Mouse (Mus musculus) adipocyte (in vitro differentiated cells): Measurements from ENCODE around the gene Jaml.
"Not testable (repeated sequence)": the region's sequence is repeated elsewhere in the genome, so short reads cannot be mapped to it uniquely, and the experiment has no call there.

Source experiments
- DNase-seq: peaks from one replicate; pipeline ENCODE4 v3.0.0-alpha.2; 2016; ENCODE audit warnings: low spot score

Jaml gene

DNA sequence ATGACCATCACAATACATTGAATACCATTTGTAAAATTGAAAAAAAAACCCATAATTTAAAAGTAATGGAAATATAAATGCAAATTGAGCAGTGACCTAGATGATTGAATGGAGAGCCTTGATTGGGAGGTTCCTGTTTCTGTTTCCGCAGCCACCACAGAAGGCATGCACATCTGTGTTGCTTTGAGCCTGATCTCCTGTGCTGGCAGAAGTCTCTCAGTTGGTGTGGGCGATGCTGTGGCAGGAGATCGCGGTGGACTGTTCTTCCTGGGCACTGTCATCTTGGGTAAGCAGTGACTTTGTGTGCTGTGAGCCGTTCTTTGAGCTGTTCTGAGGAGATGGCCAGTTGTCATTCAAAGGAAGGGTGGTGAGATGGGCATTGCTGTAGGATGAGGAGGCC lies at the start of gene Jaml:
Jaml (plus strand) TSS at position 173 of the 400 bp plus-strand sequence.
- no peak for DNase-seq

DNA sequence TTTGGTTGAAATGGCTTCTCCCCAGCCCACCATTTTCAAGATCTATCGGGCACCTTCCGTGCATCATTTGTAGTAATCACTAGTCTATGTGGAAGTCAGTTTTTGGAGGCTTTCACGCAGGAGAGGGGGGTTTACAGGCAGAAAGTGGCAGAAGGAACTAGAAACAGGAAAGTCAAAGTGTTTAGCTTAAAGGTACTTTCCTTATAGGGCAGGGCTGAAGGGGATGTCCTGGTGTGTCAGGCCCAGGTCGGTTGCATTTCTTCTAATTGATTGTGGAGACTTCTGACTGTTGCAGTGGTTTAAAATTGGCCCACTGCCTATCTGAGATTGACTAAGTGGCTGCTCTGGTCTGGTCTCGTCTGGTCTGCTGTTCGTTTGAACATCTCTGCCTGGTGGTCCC lies 48.6 kb upstream of the Jaml start:
- no peak for DNase-seq

DNA sequence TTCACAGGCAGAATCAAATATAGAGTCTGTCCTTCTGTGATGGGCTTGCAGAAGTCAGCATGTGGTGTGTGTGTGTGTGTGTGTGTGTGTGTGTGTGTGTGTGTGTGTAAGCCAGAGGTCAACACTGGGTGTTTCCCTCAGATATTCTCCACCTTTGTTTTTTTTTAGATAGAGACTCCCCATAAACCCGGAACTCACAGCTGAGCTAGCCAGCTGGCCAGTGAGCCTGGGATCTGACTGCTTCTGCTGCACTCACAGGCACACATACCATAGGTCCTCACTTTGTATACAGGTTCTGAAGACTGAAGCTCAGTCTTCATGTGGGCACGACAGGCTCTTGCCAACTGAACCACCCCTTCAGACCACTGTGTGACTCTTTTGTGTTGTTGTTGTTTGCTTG lies 46.7 kb upstream of the Jaml start:
- DNase-seq, result no peak

DNA sequence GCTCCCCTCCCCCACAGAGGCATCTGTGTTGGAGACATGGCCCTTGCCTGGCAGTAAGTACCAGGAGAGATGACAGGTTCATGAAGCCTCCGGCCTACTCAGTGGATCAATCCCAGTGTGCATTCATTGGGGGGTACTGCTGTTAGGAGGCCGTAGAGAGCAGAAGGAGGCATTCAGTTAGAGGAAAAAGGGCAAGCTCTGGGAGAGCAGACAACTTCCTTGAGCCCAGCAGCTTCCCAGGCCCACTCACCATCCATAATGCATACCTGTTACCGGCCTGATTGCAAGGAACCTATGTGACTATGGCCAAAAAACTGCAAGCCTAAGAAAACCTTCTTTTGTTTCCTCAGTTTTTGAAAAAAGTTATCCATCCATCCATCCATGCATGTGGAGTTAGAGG lies 44.5 kb upstream of the Jaml start:
- DNase-seq, result no peak

DNA sequence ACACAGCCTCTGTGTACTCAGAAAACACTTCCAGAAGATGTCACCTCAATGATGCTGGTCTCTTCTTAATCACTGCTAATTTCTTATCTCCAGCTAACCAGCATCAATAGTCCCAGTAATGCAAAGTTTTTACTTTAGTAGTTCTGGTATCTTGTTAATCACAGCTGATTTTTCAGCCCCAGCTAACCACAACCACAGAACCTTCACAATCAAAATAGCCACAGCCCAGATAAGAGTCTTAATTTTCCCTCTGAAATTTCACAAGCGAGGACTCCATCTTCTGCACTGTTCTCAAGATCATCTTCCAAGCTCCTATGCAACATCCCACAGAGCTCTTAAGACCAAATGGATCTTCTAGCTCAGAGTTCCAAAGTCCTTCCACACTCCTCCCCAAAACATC lies 41.2 kb upstream of the Jaml start:
- DNase-seq, result not testable (repeated sequence)

DNA sequence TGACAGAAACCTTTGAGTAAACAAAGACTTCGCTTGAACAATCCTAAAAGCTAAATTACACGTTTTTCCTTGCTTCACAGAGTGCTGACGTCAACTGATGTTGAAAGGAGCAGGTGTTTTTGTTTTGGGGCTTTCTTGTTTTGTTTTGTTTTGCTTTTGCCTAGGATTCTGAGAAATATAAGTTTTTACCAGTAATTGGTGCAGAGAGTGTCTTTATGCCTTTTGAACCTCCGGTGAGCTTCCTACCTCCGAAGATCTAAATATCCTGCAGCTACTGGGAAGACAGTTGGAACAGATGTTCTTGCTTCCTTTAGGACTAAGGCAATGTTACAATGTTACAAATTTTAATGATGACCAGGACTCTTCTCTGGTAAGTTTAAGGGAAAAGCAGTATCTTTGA lies 39.5 kb upstream of the Jaml start, which contains the start of gene Mpzl2:
Mpzl2 (plus strand) TSS at position 301 of the 400 bp plus-strand sequence.
- no peak for DNase-seq

DNA sequence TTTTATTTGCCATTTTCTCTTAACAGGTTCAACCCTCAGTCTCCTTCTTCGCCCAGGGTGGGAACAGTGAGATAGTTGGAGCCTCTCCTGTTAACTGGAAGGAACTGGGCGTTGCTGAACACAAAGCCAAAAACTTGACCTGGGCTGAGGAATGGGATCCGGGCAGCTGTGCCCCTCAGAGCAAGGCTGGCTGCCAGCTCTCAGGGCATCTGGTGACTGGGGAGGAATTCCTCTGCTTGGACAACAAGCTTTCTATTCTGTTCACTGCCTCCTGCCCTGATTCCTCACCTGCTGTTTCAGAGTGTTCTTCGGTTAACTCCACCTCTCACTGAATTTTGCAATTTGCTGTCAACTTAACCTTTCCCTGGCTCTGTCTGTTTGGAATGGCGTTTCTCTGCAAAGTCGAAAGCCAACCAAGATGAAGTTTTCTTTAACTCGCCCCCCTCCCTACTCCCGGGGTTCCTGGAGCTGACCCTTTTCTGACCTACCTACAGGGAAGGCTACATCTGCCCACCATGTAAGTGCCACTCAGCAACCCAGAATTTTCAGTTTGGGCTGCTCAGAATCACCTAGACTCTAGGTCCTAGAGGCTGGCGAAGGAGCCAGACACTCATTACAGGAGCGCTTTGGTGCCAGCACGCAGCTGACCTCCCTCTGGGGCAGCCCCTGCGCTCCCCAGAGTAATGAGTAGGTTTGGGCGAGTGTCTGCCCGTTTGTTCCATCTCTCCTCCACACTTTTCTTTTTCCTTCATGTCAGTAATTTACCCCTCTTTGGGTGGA lies 38.7 kb upstream of the Jaml start:
- DNase-seq, result no peak

DNA sequence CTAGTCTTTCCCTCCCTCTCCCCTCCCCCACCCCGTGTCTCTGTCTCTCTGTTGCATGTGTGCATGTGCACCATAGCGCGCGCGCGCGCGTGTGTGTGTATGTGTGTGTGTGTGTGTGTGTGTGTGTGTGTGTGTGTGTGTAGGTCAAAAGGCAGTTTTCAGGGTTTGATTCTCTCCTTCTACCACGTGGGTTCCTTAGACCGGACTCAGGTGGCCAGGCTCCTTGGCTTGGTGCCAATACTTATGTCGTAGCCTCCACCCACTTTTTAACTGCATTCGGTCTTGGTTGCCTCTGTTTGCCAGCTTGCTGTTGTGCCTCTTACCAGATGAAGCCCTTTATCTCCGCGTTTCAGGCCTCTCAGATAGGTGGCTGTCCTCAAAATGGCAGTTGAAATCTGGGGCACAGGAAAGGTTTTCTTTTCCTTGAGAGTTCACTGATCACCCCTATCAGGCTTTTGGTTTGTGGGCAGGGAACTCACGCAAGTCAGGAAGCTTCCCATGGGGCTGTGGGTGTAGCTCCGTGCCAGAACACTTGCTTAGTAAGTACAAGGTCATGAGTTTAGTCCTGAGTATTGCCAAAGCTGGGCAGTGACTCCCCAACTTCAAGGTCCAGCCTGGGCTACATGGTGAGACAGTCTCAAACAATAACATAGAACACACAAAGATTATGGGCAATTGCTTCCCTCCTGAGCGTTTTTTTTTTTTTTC lies 37.7 kb upstream of the Jaml start:
- DNase-seq, result peak; percentile 36

DNA sequence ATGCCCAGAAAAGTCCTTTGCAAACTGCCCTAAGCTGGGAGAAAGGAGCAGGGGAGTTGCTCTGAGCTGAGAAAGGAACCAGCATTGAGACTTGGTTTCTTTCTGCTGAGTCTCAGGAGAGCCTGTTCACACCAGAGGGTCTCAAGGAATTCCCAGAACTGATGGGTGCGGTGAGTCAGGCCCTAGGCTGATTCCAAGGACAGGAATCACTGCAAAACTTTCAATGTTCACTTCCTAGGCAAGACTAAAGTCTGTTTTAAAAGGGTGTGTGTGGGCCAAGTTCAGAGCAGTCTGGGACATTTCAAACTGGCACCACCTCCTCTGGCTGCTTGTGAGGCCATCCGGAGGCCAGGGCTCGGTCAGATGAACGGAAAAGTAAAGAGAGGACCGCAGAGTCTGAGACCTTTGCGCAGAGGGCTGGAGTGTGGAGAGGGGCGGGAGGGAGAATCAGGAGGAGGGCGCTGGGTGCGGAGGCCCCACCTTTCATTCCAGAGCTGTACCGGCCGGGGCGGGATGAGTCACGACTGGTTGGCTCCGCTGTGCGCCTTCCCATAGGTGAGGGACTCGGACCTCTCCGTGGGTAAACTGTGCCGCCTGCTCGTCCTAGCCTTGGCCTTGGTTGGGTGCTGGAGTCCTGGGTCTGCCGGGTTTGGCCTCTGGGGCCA lies 36.8 kb upstream of the Jaml start:
- no peak for DNase-seq

DNA sequence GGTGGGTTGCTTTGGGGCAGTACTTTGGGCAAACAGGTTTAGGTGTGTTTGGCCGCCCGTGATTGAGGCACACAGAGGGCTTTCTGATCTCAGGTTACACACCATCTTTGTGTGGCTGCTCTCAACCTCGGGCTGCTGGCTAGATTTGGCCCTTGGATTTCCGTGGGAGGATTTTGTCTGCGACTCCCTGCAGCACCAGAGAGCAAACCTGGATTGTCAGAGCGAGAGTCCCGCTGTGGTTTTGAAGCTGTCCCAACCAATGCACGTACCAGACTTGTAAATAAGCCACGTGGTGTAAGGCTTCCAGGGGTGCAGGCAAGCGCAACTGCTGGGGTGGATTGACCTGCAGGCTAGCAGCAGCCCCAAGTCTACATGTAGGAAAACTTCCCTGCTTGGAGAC lies 36.0 kb upstream of the Jaml start:
- DNase-seq, result no peak

DNA sequence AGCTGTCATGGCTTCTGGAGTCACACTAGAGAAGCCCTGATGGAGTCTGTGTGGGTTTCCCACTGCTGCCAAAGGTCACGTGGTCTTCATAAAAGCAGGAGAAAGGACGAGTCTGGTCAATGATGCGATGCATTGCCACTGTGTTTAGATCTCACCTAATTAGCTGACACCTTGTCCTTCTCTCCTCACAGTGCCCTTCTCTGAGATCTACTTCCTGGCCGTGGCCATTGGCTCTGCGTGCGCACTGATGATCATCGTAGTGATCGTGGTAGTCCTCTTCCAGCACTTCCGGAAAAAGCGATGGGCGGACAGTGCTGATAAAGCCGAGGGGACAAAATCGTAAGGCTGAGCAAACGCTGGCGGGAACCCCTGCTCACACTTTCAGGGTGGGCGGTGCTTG lies 32.0 kb upstream of the Jaml start:
- DNase-seq, result no peak

DNA sequence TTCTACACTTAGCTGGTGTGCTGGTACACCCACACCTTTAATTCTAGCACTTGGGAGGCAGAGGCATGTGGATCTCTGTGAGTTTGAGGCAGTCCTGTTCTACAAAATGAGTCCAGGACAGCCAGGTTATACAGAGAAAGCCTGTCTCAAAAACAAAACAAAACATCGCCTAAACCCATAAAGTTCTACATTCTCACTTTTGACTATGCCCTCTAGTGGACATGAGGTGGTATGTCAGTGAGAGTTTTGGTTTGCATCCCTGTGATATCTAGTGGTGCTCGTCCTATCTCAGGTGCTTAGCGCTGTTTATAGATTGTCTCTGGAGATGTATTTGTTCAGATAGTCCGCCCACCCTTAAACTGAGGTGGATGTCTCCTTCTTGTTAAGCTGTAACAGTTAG lies 30.5 kb upstream of the Jaml start:
- peak; percentile 41 for DNase-seq

DNA sequence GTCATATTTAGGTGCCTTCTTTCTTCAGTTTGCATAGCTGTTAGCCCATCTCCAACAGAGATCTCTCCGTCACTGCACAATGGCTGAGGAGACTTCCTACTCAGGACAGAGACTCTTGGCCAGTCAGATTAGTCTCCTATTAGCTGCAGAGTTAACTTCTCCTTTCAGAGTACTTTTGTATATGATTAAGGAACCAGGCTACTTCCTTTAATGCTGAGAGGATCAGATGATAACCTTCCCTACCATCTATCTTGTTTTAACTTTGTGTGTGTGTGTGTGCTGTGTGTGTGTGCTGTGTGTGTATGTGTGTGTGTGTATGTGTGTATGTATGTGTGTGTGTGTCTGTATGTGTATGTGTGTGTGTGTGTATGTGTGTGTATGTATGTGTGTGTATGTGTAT lies 29.3 kb upstream of the Jaml start:
- DNase-seq, result no peak

DNA sequence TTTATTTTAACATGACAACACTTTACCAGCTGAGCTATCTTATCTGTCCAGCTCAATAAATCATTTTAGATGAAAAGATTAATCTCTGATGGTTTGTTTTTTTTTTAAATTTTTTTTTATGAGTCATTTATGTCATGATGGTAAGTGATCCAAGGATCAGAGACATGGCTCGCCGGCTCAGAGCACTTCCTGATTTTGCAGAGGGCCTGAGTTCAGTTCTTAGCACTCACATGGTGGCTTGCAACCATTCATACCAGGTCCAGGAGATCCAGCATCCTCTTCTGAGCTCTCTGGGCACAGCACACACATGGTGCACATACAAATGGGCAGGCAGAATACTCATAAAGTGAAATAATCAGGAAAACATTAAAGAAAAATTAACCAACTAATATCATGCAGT lies 28.7 kb upstream of the Jaml start:
- DNase-seq, result no peak

DNA sequence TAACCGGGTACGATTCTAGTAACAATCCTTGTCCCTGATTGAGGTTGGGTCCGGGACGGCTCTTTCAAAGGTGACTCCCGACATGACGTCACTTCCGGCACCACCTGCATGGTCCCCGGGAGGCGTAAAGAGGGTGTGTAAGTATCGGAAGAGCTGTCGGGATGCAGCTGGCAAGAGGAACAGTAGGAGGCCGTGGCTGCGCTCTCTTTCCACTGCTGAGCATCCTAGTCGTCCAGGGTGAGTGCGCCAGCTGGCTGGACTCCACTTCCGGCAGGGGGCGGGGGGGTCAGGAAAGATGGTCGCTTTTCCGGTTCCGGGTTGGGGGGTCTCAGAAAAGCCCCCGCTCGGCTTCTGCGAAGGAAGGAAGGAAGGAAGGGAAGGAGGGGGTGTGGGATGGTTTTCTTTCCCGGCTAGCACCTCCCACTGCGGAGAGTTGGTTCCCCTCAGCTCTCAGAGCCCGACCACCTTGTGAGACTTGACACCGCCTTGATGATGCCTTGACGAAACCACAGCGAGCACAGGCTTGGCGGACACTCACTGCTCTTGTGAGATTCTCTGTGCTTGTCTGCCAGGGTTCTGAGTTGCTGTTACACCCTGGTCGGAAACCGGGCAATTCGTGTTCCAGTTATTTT lies 23.8 kb upstream of the Jaml start, which contains the start of gene Mpzl3:
Mpzl3 (plus strand) TSS at position 105 of the 632 bp plus-strand sequence.
- peak; percentile 48 for DNase-seq

DNA sequence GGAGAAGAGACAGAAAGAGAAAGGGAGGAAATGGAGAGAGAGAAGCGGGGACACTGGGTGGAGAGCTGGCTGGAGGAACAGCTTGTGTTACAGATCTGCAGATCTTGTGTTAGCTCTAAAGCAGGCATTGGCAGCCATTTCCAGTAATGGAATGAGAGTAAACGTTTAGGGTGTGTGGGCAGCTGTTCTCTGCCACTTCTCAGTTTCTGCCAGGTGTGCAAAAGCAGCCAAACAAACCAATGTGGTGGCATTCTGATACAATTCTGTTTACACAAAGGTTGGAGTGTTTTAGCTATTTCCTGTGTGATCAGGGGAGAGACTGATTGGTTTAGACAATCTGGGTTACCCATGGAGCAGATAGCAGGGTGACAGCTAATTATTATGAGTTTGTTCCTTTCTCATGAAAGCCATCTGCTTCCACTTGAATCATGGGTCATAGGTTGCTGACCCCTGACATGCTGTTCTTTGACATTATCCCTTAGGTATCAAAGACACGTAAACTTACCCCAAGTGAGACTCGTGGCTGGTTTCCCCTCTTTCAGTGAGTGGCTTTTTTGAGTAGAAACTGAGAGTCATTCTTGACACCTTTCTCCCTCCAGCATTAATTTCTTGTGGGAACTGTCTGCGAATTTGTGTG lies 20.6 kb upstream of the Jaml start:
- DNase-seq, result no peak

DNA sequence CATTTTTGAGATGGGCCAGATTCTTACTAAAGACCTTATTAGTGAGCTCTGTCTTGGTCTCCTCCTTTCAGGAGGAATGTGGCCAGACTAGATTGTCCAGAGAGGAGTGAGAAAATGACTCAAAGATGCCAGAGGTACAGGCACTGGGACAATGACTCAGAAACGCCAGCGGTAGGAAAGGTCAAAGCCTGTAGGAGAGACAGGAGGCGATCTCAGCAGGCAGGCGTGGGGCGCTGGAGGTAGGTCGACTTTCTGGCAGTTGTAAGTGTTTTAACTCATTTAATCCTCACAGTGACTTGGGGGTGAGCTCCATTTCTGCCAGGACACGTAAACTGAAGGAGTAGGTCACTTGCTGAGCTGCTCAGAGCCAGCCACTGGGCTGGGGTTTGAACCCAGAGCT lies 18.8 kb upstream of the Jaml start:
- no peak for DNase-seq

DNA sequence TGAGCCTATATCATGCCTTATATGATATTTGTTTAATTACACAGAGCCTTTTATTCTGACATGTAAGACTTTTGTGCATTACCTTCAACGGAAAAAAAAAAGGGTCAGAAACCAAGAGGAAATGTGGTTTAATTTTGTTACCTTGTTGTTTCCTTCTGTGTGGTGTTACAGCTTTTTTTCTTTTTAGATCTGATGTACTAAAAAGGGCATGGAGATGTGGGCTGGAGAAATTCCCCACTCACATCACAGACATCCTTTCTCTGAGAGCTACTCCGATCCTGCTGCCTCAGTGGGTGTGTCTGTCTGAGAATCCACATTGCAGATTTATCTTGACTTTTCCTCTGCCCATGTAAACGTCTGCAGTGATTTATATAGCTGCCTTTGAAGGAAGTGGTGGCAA lies 16.3 kb upstream of the Jaml start:
- DNase-seq, result no peak

DNA sequence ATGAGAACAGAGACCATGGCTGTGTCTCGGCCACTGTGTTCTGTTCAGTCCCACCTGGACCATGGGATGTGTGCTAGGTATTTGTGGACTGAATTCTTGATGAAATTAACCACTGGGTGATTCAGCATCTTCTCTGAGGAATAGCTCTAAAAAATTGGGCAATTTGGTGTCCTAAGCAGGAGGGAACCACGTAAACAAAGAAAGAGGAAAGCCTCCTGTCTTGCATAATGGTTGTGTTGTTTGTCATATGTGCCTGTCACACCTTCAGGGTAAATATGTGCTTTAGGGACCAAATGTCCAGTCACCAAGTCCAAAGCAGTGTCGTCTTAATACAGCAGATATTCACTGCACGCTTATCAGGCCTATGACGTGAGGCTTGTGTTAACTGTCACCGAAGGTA lies 14.6 kb upstream of the Jaml start:
- DNase-seq, result no peak

DNA sequence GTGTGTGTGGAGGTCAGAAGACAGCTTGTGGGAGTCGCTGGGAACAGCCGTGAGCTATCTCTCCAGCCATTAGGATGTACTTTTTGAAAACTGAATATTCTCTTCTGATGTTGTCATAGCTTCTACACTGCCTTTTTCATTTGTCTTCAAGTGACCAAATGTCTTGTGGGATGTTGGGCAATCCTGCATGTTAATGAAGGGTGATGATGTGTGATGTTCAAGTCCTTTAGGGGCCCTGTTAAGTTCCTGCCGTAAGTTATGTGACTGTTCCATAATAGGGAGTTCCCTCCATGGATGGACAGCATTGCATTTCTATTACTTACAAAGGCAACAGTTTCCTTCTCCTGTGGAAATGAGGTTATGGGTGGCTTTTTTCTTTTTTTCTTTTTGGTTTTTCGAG lies 12.2 kb upstream of the Jaml start:
- no peak for DNase-seq

DNA sequence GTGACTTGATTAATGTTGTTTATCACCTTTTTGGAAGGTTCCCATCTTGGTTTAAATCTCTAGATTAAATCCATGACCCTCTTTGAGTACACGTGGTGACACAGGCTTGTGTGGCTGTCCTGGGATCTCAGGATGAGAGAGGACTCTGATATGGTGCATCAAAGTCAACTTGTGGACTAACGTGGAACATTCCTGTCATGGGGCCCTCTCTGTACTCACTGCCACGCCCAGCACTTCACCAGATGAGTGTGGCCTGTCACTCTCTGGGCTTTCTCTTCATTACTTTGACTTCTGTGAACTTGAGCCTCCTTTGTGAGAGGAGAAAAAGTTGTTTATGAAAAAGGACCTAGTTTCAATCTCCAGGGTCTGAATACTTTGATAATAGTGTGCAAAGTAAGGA lies 7.2 kb upstream of the Jaml start:
- DNase-seq, result no peak

DNA sequence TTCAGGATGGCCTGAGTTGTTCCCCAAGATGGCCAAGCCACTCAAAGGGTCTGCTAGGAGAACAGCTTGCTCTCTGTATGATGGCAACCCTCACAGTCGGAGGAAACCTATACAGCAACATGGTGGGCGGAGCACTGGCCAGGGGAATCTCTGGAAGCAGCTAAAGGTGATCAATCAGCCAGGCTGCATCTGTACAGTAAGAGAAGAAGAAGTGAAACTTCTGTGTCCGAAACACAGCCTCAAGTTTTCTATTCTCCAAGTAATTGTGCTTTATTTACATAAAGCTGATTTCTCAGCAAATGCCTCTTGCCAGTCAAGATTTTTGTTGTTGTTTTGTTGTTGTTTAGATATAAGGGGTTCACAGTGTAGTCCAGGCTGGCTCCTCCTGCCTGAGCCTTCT lies 1.1 kb upstream of the Jaml start:
- DNase-seq, result no peak
